Mouse (Mus musculus): Measurements from ENCODE around the gene Tdrkh.

DNA sequence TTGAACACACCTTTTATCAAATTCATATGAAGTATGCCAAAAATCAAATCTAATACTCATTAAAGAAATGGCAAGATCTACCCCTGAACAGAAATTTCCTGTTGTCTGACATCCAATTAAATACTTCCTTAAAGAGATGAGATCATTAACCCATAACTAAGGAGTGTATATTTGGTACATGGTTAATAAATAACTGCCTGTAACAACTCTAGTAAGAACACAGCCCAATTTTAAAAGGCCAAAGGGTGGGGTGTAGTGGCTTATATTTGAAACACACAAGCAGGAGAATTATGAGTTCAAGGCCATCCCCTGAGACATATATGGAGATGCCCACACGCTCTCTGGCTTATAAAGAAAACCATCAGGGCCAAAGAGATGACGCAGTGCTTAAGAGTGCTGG is 36.3 kb downstream of the Tdrkh start:
- TF ChIP-seq GATA1 (IDR thresholded peaks at IDR 0.05; ENCODE audit: low read length) (no peak), TAL1 (IDR thresholded peaks at IDR 0.05; ENCODE audit: low read length) (no peak)

Measured in erythroblast, embryonic 14.5 days (primary cell).